Comparison of ENCODE assay signal across 20 mouse cellular contexts in genomic region chr11:70541415-70541814, GRCm38 (mm10). TPM values are rescaled to one million over a fixed set of nuclear protein-coding genes. Genes with fewer than 3 reads are reported as not detected.
DNase-seq lines count a peak whose midpoint lies in the region; ATAC-seq lines count a peak whose summit lies in the region.
"Had no signal": no experiment of that assay in that cellular context is flagged by ENCODE, and none has a peak within 500 bp of the region (broad histone marks: within the 10 kb centered on the region; RNA-seq: fewer than 3 reads in every experiment).

No protein-coding gene starts in this region.

- no peak for ATAC-seq in forebrain, embryonic 13.5 days
- no peak for ATAC-seq in forebrain, embryonic 12.5 days (ENCODE audit: low FRiP score)
- ATAC-seq in hindbrain, embryonic 15.5 days (ENCODE audit: low FRiP score, low read depth) = peak; percentile 52
- no peak for ATAC-seq in midbrain, embryonic 16.5 days
- ATAC-seq in stomach, embryonic 16.5 days (ENCODE audit: insufficient read depth, low FRiP score) = no peak

- H3K9me3 ChIP-seq in forebrain, embryonic 13.5 days (replicated peaks) = no peaks in the 10 kb centered on the region
- no peaks in the 10 kb centered on the region for H3K9me3 ChIP-seq in forebrain, embryonic 12.5 days
- H3K9me3 ChIP-seq in hindbrain, embryonic 15.5 days = no peaks in the 10 kb centered on the region
- H3K9me3 ChIP-seq in hindbrain, embryonic 10.5 days = no peaks in the 10 kb centered on the region
- H3K9me3 ChIP-seq in midbrain, embryonic 16.5 days (replicated peaks; ENCODE audit: control insufficient read depth, low read length, poor library complexity, severe bottlenecking) = no peaks in the 10 kb centered on the region
- no peaks in the 10 kb centered on the region for H3K9me3 ChIP-seq in midbrain, embryonic 10.5 days (replicated peaks)
- H3K9me3 ChIP-seq in stomach, embryonic 16.5 days (replicated peaks; ENCODE audit: control insufficient read depth, low read length) = no peaks in the 10 kb centered on the region
- H3K9me3 ChIP-seq: liver, embryonic 15.5 days; neural tube, embryonic 12.5 days had no signal

- H3K27ac ChIP-seq in forebrain, embryonic 13.5 days = no peak overlapping the region
- no peak overlapping the region for H3K27ac ChIP-seq in forebrain, embryonic 12.5 days
- H3K27ac ChIP-seq in hindbrain, embryonic 15.5 days (replicated peaks) = peak overlapping the region; percentile 61; the same call in 1 of the 2 replicates
- H3K27ac ChIP-seq in hindbrain, embryonic 10.5 days = no peak overlapping the region
- no peak overlapping the region for H3K27ac ChIP-seq in midbrain, embryonic 16.5 days (ENCODE audit: low read length)
- H3K27ac ChIP-seq in midbrain, embryonic 10.5 days (replicated peaks) = no peak overlapping the region
- H3K27ac ChIP-seq in stomach, embryonic 16.5 days (ENCODE audit: low read length) = no peak overlapping the region
- H3K27ac ChIP-seq: liver, embryonic 15.5 days; neural tube, embryonic 12.5 days had no signal

- peaks cover 35% of the 10 kb centered on the region for H3K27me3 ChIP-seq in forebrain, embryonic 13.5 days
- H3K27me3 ChIP-seq in forebrain, embryonic 12.5 days = peaks cover 26% of the 10 kb centered on the region
- H3K27me3 ChIP-seq in hindbrain, embryonic 15.5 days = no peaks in the 10 kb centered on the region
- peaks cover 44% of the 10 kb centered on the region for H3K27me3 ChIP-seq in hindbrain, embryonic 10.5 days (ENCODE audit: insufficient read depth, poor library complexity, severe bottlenecking)
- no peaks in the 10 kb centered on the region; the same call in 1 of the 2 replicates for H3K27me3 ChIP-seq in midbrain, embryonic 16.5 days (ENCODE audit: control insufficient read depth, insufficient read depth, low read depth, low read length)
- H3K27me3 ChIP-seq in midbrain, embryonic 10.5 days (ENCODE audit: low read depth, poor library complexity, severe bottlenecking) = peaks cover 35% of the 10 kb centered on the region
- H3K27me3 ChIP-seq in stomach, embryonic 16.5 days (ENCODE audit: control insufficient read depth, insufficient read depth, low read length) = no peaks in the 10 kb centered on the region

- no peak for DNase-seq in hindbrain, embryonic 10.5 days (ENCODE audit: low spot score)
- DNase-seq in midbrain, embryonic 10.5 days (ENCODE audit: low spot score) = no peak
- DNase-seq in gastrocnemius, postnatal 10 days = no peak
- DNase-seq: cerebellum, postnatal 25 days; gastrocnemius, postnatal 25 days; kidney, postnatal 14 days; right cerebral cortex, postnatal 14 days; thymus, postnatal 25 days had no signal

- WGBS in forebrain, embryonic 13.5 days = 70% methylated on average over 5 of the region's 5 CpGs
- WGBS in forebrain, embryonic 12.5 days = 80% methylated on average over 5 of the region's 5 CpGs
- 55% methylated on average over 5 of the region's 5 CpGs for WGBS in hindbrain, embryonic 15.5 days
- 75% methylated on average over 5 of the region's 5 CpGs for whole genome bisulfite sequencing in hindbrain, embryonic 10.5 days
- 66% methylated on average over 5 of the region's 5 CpGs for WGBS in midbrain, embryonic 16.5 days
- WGBS in midbrain, embryonic 10.5 days = 75% methylated on average over 5 of the region's 5 CpGs
- WGBS in stomach, embryonic 16.5 days = 67% methylated on average over 5 of the region's 5 CpGs

- peaks cover 12% of the 10 kb centered on the region for H3K4me1 ChIP-seq in forebrain, embryonic 13.5 days
- peaks cover 12% of the 10 kb centered on the region for H3K4me1 ChIP-seq in forebrain, embryonic 12.5 days
- H3K4me1 ChIP-seq in hindbrain, embryonic 15.5 days (replicated peaks) = peaks cover 12% of the 10 kb centered on the region
- peaks cover 12% of the 10 kb centered on the region for H3K4me1 ChIP-seq in hindbrain, embryonic 10.5 days (replicated peaks)
- peaks cover 5% of the 10 kb centered on the region; the same call in 1 of the 2 replicates for H3K4me1 ChIP-seq in midbrain, embryonic 16.5 days (ENCODE audit: control insufficient read depth, insufficient read depth, low read length)
- peaks cover 15% of the 10 kb centered on the region for H3K4me1 ChIP-seq in midbrain, embryonic 10.5 days
- H3K4me1 ChIP-seq in stomach, embryonic 16.5 days (ENCODE audit: control insufficient read depth, insufficient read depth, low read length) = peaks cover 7% of the 10 kb centered on the region

- H3K4me3 ChIP-seq in forebrain, embryonic 13.5 days = no peak overlapping the region
- no peak overlapping the region for H3K4me3 ChIP-seq in forebrain, embryonic 12.5 days (replicated peaks)
- peak overlapping the region; percentile 18; the same call in 1 of the 2 replicates for H3K4me3 ChIP-seq in hindbrain, embryonic 15.5 days
- H3K4me3 ChIP-seq in hindbrain, embryonic 10.5 days = no peak overlapping the region
- no peak overlapping the region for H3K4me3 ChIP-seq in midbrain, embryonic 16.5 days (ENCODE audit: low read depth, low read length)
- no peak overlapping the region for H3K4me3 ChIP-seq in midbrain, embryonic 10.5 days
- H3K4me3 ChIP-seq in stomach, embryonic 16.5 days (replicated peaks; ENCODE audit: low read length) = peak overlapping the region; percentile 54; the same call in 1 of the 2 replicates
- H3K4me3 ChIP-seq: erythroblast, embryonic 14.5 days; neural tube, embryonic 12.5 days had no signal

- H3K4me2 ChIP-seq in forebrain, embryonic 13.5 days = peak overlapping the region; percentile 85; the same call in 1 of the 2 replicates
- no peak overlapping the region for H3K4me2 ChIP-seq in forebrain, embryonic 12.5 days
- H3K4me2 ChIP-seq in hindbrain, embryonic 15.5 days = peak overlapping the region; percentile 82
- H3K4me2 ChIP-seq in midbrain, embryonic 16.5 days (ENCODE audit: low read length) = peak overlapping the region; percentile 76
- peak overlapping the region; percentile 82; the same call in 1 of the 2 replicates for H3K4me2 ChIP-seq in stomach, embryonic 16.5 days (ENCODE audit: low read depth, low read length)

- H3K36me3 ChIP-seq in forebrain, embryonic 13.5 days (ENCODE audit: poor library complexity, severe bottlenecking) = no peaks in the 10 kb centered on the region
- no peaks in the 10 kb centered on the region for H3K36me3 ChIP-seq in forebrain, embryonic 12.5 days (replicated peaks)
- no peaks in the 10 kb centered on the region for H3K36me3 ChIP-seq in hindbrain, embryonic 15.5 days
- H3K36me3 ChIP-seq in hindbrain, embryonic 10.5 days = no peaks in the 10 kb centered on the region
- no peaks in the 10 kb centered on the region for H3K36me3 ChIP-seq in midbrain, embryonic 16.5 days (ENCODE audit: control insufficient read depth, insufficient read depth, low read length)
- H3K36me3 ChIP-seq in midbrain, embryonic 10.5 days = no peaks in the 10 kb centered on the region
- no peaks in the 10 kb centered on the region for H3K36me3 ChIP-seq in stomach, embryonic 16.5 days (ENCODE audit: control insufficient read depth, insufficient read depth, low read length)
- H3K36me3 ChIP-seq: liver, embryonic 15.5 days; neural tube, embryonic 12.5 days had no signal

- H3K9ac ChIP-seq in forebrain, embryonic 13.5 days = no peak overlapping the region
- H3K9ac ChIP-seq in forebrain, embryonic 12.5 days = no peak overlapping the region
- H3K9ac ChIP-seq in hindbrain, embryonic 15.5 days = no peak overlapping the region
- no peak overlapping the region for H3K9ac ChIP-seq in midbrain, embryonic 16.5 days (ENCODE audit: low read depth, low read length)
- H3K9ac ChIP-seq in stomach, embryonic 16.5 days (ENCODE audit: low read length) = peak overlapping the region; percentile 78; the same call in 1 of the 2 replicates
- H3K9ac ChIP-seq: liver, embryonic 15.5 days; neural tube, embryonic 12.5 days had no signal

RNA-seq across cellular contexts. Expression of gene Pld2, which starts 1.6 kb away (rescaled TPM):
- 2.9 and 4.6 TPM in 2 replicates for polyA plus RNA-seq in forebrain, embryonic 13.5 days (2015; fragmentation: Nextera tagmentation; extraction: Ambion mirVana)
- polyA plus RNA-seq in forebrain, embryonic 12.5 days (2016; fragmentation: Nextera tagmentation; extraction: Ambion mirVana) = 3.4 and 4.0 TPM in 2 replicates
- polyA plus RNA-seq in hindbrain, embryonic 15.5 days (2015; fragmentation: Nextera tagmentation; extraction: Ambion mirVana) = 17.3 and 20.4 TPM in 2 replicates
- polyA plus RNA-seq in hindbrain, embryonic 10.5 days (2016; fragmentation: Nextera tagmentation; extraction: Ambion mirVana) = 3.8 and 4.1 TPM in 2 replicates
- 17.9 and 19.6 TPM in 2 replicates for polyA plus RNA-seq in midbrain, embryonic 16.5 days (2015; fragmentation: Nextera tagmentation; extraction: Ambion mirVana)
- 3.5 and 4.1 TPM in 2 replicates for polyA plus RNA-seq in midbrain, embryonic 10.5 days (2016; fragmentation: Nextera tagmentation; extraction: Ambion mirVana)
- polyA plus RNA-seq in stomach, embryonic 16.5 days (2015; fragmentation: Nextera tagmentation; extraction: Ambion mirVana) = 17.8 and 21.5 TPM in 2 replicates
- total RNA-seq in gastrocnemius, postnatal 10 days (2021) = 10 to 100 TPM; 16.4 to 21.3 TPM

RNA-seq across cellular contexts. Expression of gene Gm40193, which starts 8.7 kb away (rescaled TPM):
- not detected in 2 replicates for polyA plus RNA-seq in forebrain, embryonic 13.5 days (2015; fragmentation: Nextera tagmentation; extraction: Ambion mirVana)
- polyA plus RNA-seq in forebrain, embryonic 12.5 days (2016; fragmentation: Nextera tagmentation; extraction: Ambion mirVana) = not detected in 2 replicates
- polyA plus RNA-seq in hindbrain, embryonic 15.5 days (2015; fragmentation: Nextera tagmentation; extraction: Ambion mirVana) = not detected in 2 replicates
- not detected in 2 replicates for polyA plus RNA-seq in hindbrain, embryonic 10.5 days (2016; fragmentation: Nextera tagmentation; extraction: Ambion mirVana)
- polyA plus RNA-seq in midbrain, embryonic 16.5 days (2015; fragmentation: Nextera tagmentation; extraction: Ambion mirVana) = not detected in 2 replicates
- polyA plus RNA-seq in midbrain, embryonic 10.5 days (2016; fragmentation: Nextera tagmentation; extraction: Ambion mirVana) = not detected in 2 replicates
- not detected in 2 replicates for polyA plus RNA-seq in stomach, embryonic 16.5 days (2015; fragmentation: Nextera tagmentation; extraction: Ambion mirVana)
- not detected for total RNA-seq in gastrocnemius, postnatal 10 days (2021)
- total RNA-seq: adrenal gland, postnatal 4 days; gastrocnemius, postnatal 25 days; hematopoietic stem cell, adult 5-6 weeks; left cerebral cortex, postnatal 10 days; megakaryocyte progenitor cell, adult 5-6 weeks had no signal
- polyA plus RNA-seq: erythroblast, embryonic 14.5 days; liver, embryonic 15.5 days; neural tube, embryonic 12.5 days had no signal

RNA-seq across cellular contexts. Expression of gene Psmb6, which starts 16.2 kb away (rescaled TPM):
- 912 and 933 TPM in 2 replicates for polyA plus RNA-seq in forebrain, embryonic 13.5 days (2015; fragmentation: Nextera tagmentation; extraction: Ambion mirVana)
- 758 and 788 TPM in 2 replicates for polyA plus RNA-seq in forebrain, embryonic 12.5 days (2016; fragmentation: Nextera tagmentation; extraction: Ambion mirVana)
- polyA plus RNA-seq in hindbrain, embryonic 15.5 days (2015; fragmentation: Nextera tagmentation; extraction: Ambion mirVana) = 763 and 792 TPM in 2 replicates
- polyA plus RNA-seq in hindbrain, embryonic 10.5 days (2016; fragmentation: Nextera tagmentation; extraction: Ambion mirVana) = 1,108 and 1,160 TPM in 2 replicates
- 719 and 737 TPM in 2 replicates for polyA plus RNA-seq in midbrain, embryonic 16.5 days (2015; fragmentation: Nextera tagmentation; extraction: Ambion mirVana)
- 1,085 and 1,129 TPM in 2 replicates for polyA plus RNA-seq in midbrain, embryonic 10.5 days (2016; fragmentation: Nextera tagmentation; extraction: Ambion mirVana)
- 614 and 657 TPM in 2 replicates for polyA plus RNA-seq in stomach, embryonic 16.5 days (2015; fragmentation: Nextera tagmentation; extraction: Ambion mirVana)
- total RNA-seq in gastrocnemius, postnatal 10 days (2021) = 100 to 1,000 TPM; 326 to 361 TPM

RNA-seq across cellular contexts. Expression of gene Mink1, which starts 21.3 kb away (rescaled TPM):
- 10.6 and 11.2 TPM in 2 replicates for polyA plus RNA-seq in forebrain, embryonic 13.5 days (2015; fragmentation: Nextera tagmentation; extraction: Ambion mirVana)
- polyA plus RNA-seq in forebrain, embryonic 12.5 days (2016; fragmentation: Nextera tagmentation; extraction: Ambion mirVana) = 15.3 and 17.4 TPM in 2 replicates
- polyA plus RNA-seq in hindbrain, embryonic 15.5 days (2015; fragmentation: Nextera tagmentation; extraction: Ambion mirVana) = 18.1 and 20.5 TPM in 2 replicates
- 12.6 and 14.6 TPM in 2 replicates for polyA plus RNA-seq in hindbrain, embryonic 10.5 days (2016; fragmentation: Nextera tagmentation; extraction: Ambion mirVana)
- polyA plus RNA-seq in midbrain, embryonic 16.5 days (2015; fragmentation: Nextera tagmentation; extraction: Ambion mirVana) = 16.7 and 18.2 TPM in 2 replicates
- 10.3 and 12.6 TPM in 2 replicates for polyA plus RNA-seq in midbrain, embryonic 10.5 days (2016; fragmentation: Nextera tagmentation; extraction: Ambion mirVana)
- polyA plus RNA-seq in stomach, embryonic 16.5 days (2015; fragmentation: Nextera tagmentation; extraction: Ambion mirVana) = 12.5 and 13.0 TPM in 2 replicates
- 10 to 100 TPM; 28.6 to 37.0 TPM for total RNA-seq in gastrocnemius, postnatal 10 days (2021)

RNA-seq across cellular contexts. Expression of gene Gltpd2, which starts 22.4 kb away (rescaled TPM):
- polyA plus RNA-seq in forebrain, embryonic 13.5 days (2015; fragmentation: Nextera tagmentation; extraction: Ambion mirVana) = not detected in 2 replicates
- polyA plus RNA-seq in forebrain, embryonic 12.5 days (2016; fragmentation: Nextera tagmentation; extraction: Ambion mirVana) = not detected in 2 replicates
- 0.21 and 0.26 TPM in 2 replicates for polyA plus RNA-seq in hindbrain, embryonic 15.5 days (2015; fragmentation: Nextera tagmentation; extraction: Ambion mirVana)
- 0.35 and 0.47 TPM in 2 replicates for polyA plus RNA-seq in hindbrain, embryonic 10.5 days (2016; fragmentation: Nextera tagmentation; extraction: Ambion mirVana)
- 0.29 TPM in 1 of 2 replicates, not detected in the other for polyA plus RNA-seq in midbrain, embryonic 16.5 days (2015; fragmentation: Nextera tagmentation; extraction: Ambion mirVana)
- polyA plus RNA-seq in midbrain, embryonic 10.5 days (2016; fragmentation: Nextera tagmentation; extraction: Ambion mirVana) = 0.15 and 0.25 TPM in 2 replicates
- polyA plus RNA-seq in stomach, embryonic 16.5 days (2015; fragmentation: Nextera tagmentation; extraction: Ambion mirVana) = 1.9 and 2.0 TPM in 2 replicates
- not detected for total RNA-seq in gastrocnemius, postnatal 10 days (2021)
- total RNA-seq: gastrocnemius, postnatal 25 days; hematopoietic stem cell, adult 5-6 weeks; left cerebral cortex, postnatal 10 days; megakaryocyte progenitor cell, adult 5-6 weeks had no signal
- polyA plus RNA-seq: erythroblast, embryonic 14.5 days had no signal

Comparison
In these comparisons a context has a peak if more than half of its experiments do, and no peak if none do; other contexts are left out.
1. H3K4me3 ChIP-seq: peak in hindbrain, embryonic 15.5 days (single experiment) and stomach, embryonic 16.5 days (single experiment); none in forebrain, embryonic 13.5 days (single experiment), forebrain, embryonic 12.5 days (single experiment), hindbrain, embryonic 10.5 days (single experiment), midbrain, embryonic 16.5 days (single experiment) and midbrain, embryonic 10.5 days (single experiment).